Mouse (Mus musculus): ENCODE results near the gene Zcchc17. TPM values are rescaled to one million over a fixed set of nuclear protein-coding genes. Genes with fewer than 3 reads are reported as not detected.

Gene Zcchc17
- total RNA-seq, 2 experiments from 2014 or later: 50.7 to 54.9 TPM

Other genes starting within 250 kb of the Zcchc17 start
- gene Hcrtr1, start 220.6 kb downstream of the Zcchc17 start, total RNA-seq (2021): 1 to 10 TPM; 1.9 to 3.6 TPM
- 1 to 10 TPM; 1.6 to 2.5 TPM for gene Tinagl1, start 184.8 kb downstream of the Zcchc17 start, total RNA-seq (2021)
- not detected for gene Gm853, start 137.5 kb downstream of the Zcchc17 start, total RNA-seq (2021)
- 1 to 10 TPM; 8.5 to 9.2 TPM for gene Serinc2, start 80.7 kb downstream of the Zcchc17 start, total RNA-seq (2021)
- 100 to 1,000 TPM; 192 to 199 TPM for gene Fabp3, start 51.3 kb downstream of the Zcchc17 start, total RNA-seq (2021)
- gene Gm10570, start 51.3 kb downstream of the Zcchc17 start, total RNA-seq (2021): 1 to 10 TPM; 1.0 to 1.7 TPM
- 10 to 100 TPM; 42.4 to 46.1 TPM for gene Snrnp40, start 189 bp upstream of the Zcchc17 start, total RNA-seq (2021)
- gene Nkain1, start 214.2 kb upstream of the Zcchc17 start, total RNA-seq (2021): 100 to 1,000 TPM; 158 to 164 TPM